Mouse (Mus musculus): ENCODE measurements around the gene Gnb5.

Gnb5 gene

GRCm38 (mm10) chr9:75306126-75306898 is at the start of gene Gnb5:
Gene Gnb5 (plus strand): TSS chr9:75306288.
- in situ Hi-C loops (cut with MboI), result no loop called here

DNA sequence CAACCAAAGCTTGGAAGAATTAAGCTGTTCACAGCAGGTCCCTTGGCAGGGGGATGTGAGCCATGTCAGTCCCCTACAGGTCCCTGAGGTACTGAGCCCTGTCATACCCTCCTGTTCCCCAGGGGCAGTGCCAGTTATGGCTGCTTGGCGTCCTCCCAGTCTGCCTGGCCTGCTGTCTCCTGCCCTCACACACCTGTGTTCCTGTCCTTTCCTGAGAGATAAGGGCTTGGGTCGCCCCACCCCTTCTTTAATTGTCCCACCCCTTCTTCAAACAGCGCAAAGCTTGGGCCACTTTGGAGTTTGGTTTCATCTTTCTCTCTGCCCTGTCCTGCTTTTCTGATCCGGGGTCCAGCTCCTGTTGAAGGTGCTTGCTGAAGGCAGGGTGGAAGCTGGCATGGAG is 47.3 kb upstream of the Gnb5 start:
- in situ Hi-C loops (cut with MboI), result no loop called here

- in situ Hi-C loops (cut with MboI), result no loop called here
Observed at GRCm38 (mm10) chr9:75259656-75260055, 46.4 kb upstream of the Gnb5 start.

- in situ Hi-C loops (cut with MboI), result no loop called here
Observed at GRCm38 (mm10) chr9:75261332-75261872, 44.7 kb upstream of the Gnb5 start.

DNA sequence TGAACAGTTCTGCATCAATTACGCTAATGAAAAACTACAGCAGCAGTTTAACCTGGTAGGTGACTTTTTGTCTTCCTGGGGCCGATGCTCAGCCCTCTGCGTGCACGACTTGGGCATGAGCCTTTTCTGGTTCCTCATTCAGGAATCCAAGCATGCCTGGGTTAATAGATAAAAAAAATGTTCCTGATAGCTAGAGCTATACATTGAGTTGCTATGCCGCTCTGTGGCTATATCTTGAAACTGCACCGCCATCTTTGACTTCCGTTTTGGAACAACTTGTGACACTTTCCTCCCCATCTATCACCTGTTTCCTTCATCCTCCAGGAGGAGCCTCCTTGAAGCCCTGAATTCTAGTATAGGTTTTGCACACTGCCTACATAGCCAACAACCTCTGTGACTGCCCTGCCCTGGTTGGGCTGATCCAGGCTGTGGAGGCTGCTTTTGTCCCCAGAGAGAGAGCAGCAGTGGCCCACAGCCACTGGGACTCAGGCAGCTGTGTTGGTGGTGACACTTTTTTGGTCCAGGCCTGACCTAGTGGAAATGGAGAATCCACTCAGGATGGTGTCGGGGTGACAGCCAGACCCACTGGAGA is 43.8 kb upstream of the Gnb5 start:
- in situ Hi-C loops (cut with MboI), result no loop called here

DNA sequence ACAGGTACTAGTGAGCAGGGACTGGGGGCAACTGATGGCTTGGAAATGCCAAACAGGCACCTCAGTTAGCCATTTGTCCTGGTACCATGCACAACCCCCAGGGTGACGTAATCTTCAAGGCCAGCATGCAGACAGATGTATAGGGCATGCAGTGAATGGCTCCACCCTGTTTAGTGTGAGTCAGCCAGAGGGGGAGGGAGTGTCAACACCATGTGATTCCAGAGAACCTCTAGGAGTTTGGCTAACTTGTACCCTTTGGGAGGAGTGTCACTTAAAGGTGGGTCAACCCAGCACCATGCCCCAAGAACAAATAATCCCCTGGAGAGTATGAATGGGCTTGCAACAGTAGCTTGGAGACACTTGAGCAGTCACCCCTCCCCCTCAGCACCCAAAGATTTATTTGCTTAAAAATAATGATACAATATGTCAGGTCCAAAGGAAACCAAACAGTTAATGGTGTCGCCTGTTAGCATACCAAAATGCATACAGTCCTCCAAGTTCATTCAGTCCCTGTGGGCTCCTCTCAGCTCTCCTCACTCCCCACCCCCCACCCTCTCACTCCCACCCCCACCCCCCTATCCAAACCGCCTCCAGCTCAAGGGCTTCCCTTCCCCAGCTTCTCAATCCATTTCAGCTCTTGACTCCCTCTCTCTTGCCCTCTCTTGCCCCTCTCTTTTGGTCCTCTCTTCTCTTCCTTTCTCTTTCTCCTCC is 41.9 kb upstream of the Gnb5 start:
- in situ Hi-C loops (cut with MboI), result no loop called here

DNA sequence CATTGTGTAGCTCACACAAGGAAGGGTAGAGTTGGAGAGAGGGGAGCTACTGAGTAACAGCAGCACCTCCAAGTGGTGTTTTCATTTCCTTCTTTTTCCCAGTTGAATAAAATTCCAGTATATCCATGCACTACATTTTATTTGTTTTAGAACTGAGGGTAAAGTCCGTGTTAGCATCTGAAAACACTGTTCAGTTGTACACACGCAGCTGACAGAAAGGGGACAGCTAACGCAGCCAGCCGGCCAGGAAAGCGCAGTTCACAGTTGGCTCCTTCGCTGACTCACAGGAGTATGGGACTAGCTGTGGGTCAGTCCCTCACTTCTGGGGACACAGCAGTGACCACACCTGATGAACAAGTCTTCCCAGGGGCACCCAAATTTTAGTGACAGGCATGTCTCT is 38.9 kb upstream of the Gnb5 start:
- in situ Hi-C loops (cut with MboI), result no loop called here

DNA sequence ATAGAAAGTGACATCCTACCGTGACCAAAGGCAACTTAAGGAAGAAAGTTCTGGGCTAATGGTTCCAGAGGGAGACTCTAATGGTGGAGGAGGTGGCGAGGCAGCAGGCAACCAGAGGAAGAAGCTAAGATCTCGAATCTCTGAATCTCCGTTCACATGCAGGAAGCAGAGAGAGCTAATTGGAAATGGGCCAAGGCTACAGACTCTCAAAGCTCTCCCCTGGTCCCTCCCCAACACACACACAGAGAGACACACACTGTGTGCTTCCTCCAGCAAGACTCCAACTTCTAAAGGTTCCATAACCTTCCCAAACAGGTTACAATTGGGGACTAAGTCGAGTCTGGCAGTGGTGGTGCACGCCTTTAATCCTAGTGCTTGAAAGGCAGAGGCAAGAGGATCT is 35.7 kb upstream of the Gnb5 start:
- in situ Hi-C loops (cut with MboI), result no loop called here

GRCm38 (mm10) chr9:75271539-75271938 is 34.5 kb upstream of the Gnb5 start:
- in situ Hi-C loops (cut with MboI), result no loop called here

DNA sequence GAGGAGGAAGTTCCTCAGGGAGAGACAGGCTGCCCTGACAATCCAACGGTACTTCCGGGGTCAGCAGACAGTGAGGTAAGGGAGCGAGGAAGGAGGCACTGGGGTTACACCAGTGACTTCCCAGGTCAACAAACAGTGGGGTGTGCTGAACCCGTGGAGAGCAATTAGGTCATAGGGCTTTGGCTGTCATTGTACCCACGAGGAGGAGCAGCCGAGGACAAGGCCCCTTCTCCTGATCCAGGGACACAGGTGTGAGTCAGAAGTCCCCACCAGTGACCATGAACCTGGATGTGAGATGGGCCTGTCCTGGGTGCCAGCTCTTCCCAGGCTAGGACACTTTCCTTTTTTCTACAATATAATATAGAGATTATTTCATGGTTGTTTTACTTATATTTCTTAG is 32.4 kb upstream of the Gnb5 start:
- in situ Hi-C loops (cut with MboI), result no loop called here

- in situ Hi-C loops (cut with MboI), result no loop called here
Observed at GRCm38 (mm10) chr9:75274486-75274885, 31.6 kb upstream of the Gnb5 start.

DNA sequence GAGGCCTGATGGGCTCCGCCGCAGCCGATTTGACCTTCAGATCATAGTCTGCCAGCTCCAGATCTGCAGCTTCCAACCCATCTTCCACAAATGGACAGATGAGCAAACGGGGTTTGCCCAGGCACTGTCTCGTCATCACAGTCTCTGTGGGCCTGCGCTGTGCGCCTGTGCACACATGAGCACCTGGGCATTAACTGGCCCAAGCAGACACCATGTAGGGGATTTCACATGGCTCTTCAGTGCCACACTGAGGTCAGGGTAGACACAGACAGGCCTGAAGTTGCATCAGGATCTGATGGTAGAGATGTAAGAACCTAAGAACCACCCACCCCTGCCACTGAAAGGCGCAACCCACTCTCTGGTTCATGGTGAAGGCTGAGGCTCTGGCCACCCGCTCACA is 31.0 kb upstream of the Gnb5 start:
- in situ Hi-C loops (cut with MboI), result no loop called here

GRCm38 (mm10) chr9:75280814-75281213 is 25.3 kb upstream of the Gnb5 start:
- in situ Hi-C loops (cut with MboI), result no loop called here

DNA sequence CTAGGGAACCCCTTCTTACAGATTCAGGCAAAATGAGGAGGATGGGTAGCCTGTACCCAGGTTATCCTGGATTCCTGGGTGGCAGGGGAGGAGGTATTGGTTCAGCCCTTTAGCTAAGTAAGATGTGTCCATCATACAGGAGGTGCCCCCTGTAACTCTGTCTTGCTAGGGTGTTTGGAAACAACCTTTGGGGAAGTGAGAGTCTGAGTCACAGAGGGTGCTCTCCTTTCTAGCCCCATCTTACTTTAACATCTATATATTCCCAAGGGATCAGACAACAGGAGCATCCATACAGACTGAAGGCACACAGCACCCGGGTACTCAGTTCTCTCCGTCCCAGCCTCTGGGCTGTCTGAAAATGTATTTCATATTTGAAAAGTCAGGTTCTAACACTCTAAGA is 23.9 kb upstream of the Gnb5 start:
- in situ Hi-C loops (cut with MboI), result no loop called here

- in situ Hi-C loops (cut with MboI), result no loop called here
Observed at GRCm38 (mm10) chr9:75282830-75283229, 23.3 kb upstream of the Gnb5 start.

DNA sequence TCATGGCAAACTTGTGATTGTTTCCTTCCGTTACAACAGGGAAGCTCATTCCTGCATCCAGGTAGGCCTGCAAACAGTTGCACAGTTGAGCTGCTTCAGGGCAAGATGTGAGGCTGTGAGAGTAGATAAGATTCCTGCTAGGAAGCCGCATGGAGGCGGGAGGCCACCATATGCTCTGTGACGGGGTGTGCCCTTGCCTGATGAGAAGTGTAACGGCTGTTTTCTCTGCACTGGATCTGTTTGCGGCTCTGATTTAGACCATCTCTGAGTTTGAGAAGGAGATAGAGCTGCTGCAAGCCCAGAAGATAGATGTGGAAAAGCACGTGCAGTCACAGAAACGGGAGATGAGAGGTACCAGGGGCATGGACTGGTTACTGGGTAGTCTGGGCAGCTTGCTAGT is 22.5 kb upstream of the Gnb5 start:
- in situ Hi-C loops (cut with MboI), result no loop called here

GRCm38 (mm10) chr9:75285363-75285762 is 20.7 kb upstream of the Gnb5 start:
- in situ Hi-C loops (cut with MboI), result no loop called here

DNA sequence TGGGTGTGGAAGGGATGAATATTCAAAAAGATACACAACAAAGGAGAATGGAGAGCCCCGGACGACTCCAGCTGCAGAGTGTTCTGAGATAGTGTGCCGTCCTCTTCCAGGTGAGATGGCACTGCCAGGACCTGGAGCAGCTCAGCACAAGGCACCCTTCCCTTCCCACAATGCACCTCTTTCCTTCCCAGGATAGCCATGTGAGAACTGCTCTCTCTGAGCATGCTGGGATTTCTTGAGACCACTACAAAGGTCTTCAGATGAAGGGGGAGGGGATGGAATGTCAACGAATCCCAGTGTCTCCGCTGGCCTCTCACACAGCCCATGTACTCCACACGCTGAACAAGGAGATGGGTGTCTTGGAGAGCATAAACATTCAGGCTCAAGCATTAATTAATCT is 18.5 kb upstream of the Gnb5 start:
- in situ Hi-C loops (cut with MboI), result no loop called here

DNA sequence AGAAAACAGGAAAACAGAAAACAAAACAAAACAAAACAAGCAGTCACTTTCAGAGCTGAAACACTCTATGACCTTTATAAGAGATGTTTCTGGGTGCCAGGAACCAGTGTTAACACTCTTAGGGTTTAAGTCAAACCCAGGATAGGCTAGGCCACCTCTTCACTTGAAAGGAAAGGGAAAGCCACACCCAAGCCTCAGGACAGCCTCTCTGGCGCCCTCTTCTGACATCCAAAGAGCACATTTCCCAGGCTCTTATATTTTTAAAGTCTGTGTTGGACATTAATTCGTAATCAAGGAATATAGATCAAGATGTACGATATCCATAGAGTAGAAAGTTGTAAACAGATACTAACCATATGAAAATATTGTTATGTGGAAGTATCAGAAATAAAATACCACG is 16.5 kb upstream of the Gnb5 start:
- in situ Hi-C loops (cut with MboI), result no loop called here

DNA sequence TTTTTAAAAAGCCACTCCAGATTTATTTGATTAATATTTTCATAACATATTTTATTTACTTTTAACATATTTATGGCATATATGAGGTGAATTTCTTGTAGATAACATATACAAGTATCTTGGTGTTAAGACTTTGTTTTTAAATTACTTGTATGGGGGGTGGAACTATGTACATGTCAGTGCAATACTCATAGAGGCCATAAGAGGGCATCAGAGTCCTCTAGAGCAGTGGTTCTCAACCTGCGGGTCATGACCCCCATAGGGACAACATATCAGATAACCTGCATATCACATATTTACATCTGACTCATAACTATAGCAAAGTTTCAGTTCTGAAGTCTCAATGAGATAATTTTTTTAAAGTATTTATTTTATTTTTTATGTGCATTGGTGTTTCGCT is 6.7 kb upstream of the Gnb5 start:
- in situ Hi-C loops (cut with MboI), result no loop called here

- in situ Hi-C loops (cut with MboI), result no loop called here
Observed at GRCm38 (mm10) chr9:75303033-75303432, 3.1 kb upstream of the Gnb5 start.

GRCm38 (mm10) chr9:75303701-75304261 is 2.3 kb upstream of the Gnb5 start:
- in situ Hi-C loops (cut with MboI), result no loop called here

GRCm38 (mm10) chr9:75304286-75304685 is 1.8 kb upstream of the Gnb5 start:
- in situ Hi-C loops (cut with MboI), result no loop called here
